Mouse (Mus musculus): Measurements from ENCODE around the gene Mid1.
"Not testable (repeated sequence)": the region's sequence is repeated elsewhere in the genome, so short reads cannot be mapped to it uniquely, and the experiment has no call there.

DNA sequence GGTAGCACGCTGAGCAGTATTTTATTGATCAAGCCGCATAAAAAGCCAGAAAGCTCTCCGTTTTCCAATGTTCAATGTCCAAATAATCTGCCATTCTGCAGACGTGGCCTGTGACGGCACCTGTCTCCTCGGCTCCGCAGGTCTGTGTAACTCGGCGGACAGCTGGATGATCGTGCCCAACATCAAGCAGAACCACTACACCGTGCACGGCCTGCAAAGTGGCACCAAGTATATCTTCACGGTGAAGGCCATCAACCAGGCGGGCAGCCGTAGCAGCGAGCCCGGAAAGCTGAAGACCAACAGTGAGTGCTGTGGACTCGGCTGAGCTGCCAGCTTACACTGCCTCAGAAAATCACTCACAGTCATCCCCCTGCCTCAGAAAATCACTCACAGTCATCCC, 300.8 kb downstream of the Mid1 start:
- TF ChIP-seq CTCF (IDR thresholded peaks at IDR 0.05; ENCODE audit: low read depth, low read length); POLR2A (IDR thresholded peaks at IDR 0.05; ENCODE audit: extremely low read depth, insufficient read depth, low read length): not testable (repeated sequence)
